Mouse (Mus musculus) lung, postnatal 4 days (tissue): ENCODE results near the gene Reg4.

Experiments used
- DNase-seq, 2 experiments: peaks; one replicate each; pipeline ENCODE4 v3.0.0; 2021

Reg4 gene

GRCm38 (mm10) chr3:98221856-98222255, at the start of gene Reg4:
Gene Reg4, plus strand, starts transcription at chr3:98222156.
- no peak for DNase-seq

GRCm38 (mm10) chr3:98178340-98178739, 43.6 kb upstream of the Reg4 start:
- no peak for DNase-seq

DNA sequence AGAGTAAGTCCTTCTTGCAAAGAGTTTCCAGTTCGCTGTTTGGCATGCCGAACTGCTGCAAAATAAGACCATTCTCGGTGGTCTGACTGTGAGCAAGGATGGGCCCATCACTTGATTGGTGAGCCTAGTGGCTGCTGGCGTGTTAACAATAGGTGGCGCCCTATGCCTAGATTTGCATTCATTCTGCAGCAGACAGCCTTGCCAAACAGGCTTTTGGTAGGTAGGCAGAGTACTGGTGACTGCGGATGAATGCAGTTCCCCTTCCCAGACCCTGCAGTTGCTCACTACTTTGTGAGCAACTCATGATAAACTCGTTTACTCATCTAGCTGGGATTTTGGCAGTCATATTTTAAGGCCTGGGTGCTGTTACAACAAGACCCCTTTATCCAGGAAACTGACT, 41.2 kb upstream of the Reg4 start:
- peak; percentile 30 to 63 for DNase-seq

DNA sequence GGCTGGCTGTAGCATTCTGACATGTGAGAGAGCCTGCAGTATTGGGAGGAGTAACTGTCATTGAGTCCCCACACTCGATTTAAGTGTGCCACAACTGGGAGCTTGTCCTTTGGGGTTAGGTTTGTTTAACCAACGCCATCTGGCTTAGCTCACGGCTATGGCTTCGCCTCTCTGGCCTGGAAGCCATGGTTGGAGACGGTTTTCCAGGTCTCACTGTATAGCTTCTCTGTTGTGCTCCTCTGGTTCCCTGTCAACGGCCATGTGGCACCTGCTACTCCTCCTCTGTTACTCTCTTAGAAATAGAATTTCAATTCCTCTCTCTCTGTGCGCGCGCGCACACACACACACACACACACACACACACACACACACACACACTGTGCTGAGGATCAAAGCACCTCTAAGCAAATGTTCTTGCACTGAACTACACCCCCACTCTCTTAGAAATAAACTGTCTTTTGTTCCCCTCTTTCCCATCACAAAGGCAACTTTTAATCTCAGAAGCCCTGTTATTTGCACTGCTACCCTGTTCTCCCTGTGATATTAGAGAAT, 36.7 kb upstream of the Reg4 start:
- DNase-seq, result no peak

- no peak for DNase-seq
Observed at GRCm38 (mm10) chr3:98187777-98188176, 34.2 kb upstream of the Reg4 start.

GRCm38 (mm10) chr3:98197711-98198532, 24.0 kb upstream of the Reg4 start:
- no peak for DNase-seq

DNA sequence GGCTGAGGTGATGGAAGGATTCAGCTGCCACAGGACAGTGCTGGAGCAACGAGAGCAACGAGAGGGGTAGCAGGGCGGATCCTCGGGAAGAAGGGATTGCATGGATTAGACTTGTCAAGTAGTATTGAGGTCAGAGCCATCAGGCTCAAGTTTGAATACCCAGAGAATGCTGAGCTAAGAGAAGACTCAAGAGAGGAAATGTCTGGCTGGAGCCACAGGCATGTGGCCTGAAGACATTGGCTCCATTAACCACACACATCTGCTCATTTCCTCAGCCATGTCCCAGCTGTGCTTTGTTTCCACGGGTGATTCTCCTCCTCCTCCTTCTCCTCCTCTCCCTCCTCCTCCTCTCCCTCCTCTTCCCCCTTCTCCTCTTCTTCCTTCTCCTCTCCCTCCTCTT, 22.2 kb upstream of the Reg4 start:
- DNase-seq, result no peak

- DNase-seq, result no peak
Observed at GRCm38 (mm10) chr3:98203282-98203681, 18.7 kb upstream of the Reg4 start.

DNA sequence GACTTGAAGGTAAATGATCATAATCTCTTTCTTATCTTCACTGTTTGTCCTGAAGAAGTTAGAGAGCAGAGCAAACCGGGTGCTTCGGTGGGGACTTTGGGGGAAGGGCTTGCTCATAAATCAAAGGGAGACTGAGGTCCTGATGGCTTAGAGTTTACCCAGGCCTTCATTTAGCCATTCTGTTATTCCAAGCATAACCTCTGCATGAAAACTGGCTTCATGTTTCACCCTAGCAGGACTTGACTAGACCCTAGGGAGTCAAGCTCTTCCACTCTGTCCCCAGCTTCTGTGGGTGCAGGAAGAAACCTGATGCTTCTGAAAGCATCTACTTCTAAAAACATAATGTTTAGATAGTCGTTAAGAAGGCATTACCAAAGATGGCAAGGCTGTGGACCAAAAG, 15.0 kb upstream of the Reg4 start:
- no peak for DNase-seq

DNA sequence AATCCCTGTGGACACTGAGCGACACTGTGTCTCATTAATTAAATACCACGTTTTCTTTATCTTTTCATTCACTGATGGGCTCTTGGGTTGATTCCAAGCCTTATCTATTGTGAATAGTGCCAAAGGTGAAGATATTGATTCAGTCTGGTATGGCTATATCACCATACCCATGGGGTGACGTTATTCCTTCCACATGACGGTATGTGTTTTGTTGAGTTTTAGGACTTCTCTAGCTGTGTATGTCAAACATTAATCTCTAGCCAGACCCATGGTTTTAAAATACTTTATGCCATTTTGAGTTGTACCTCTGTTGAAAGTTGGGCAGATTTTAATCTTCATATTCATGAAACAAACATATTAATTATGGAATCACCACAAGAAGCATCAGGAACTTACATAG, 12.8 kb upstream of the Reg4 start:
- DNase-seq, result no peak

GRCm38 (mm10) chr3:98210860-98211259, 11.1 kb upstream of the Reg4 start:
- no peak for DNase-seq

DNA sequence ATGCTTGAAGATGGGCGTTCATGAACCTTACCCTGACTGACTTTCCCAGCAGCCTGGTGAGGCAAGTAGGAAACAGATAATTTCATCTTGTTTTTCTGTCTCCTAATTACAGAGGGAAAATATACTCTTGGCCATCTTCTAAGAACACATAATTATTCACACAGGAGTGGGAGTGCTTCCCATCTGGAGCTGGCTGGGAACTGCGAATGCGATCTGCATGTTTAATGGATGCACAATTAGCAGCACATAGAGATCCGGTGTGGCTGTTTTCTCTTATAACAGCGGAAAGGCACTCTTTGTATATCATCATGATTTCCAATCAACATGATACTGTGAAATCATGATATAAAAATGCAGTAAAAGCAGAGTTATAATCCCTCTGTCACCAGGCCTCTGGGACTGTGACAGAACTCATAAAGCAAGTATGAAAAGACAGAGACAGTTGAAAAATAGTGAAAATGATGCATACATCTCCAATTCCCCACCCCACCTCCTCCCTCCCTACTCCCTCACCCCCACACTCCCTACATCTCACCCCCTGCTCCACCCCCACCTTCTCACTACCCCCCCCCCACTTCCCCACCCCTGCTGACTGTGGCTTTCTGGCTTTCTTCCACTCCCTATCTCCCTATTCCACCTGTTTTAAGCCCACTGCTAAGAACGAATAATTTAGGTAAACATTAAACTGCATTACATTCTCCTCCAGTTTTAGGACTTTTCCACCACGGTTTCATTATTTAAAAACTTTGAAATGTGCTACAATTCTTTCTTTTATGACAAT, 10.5 kb upstream of the Reg4 start:
- no peak for DNase-seq

DNA sequence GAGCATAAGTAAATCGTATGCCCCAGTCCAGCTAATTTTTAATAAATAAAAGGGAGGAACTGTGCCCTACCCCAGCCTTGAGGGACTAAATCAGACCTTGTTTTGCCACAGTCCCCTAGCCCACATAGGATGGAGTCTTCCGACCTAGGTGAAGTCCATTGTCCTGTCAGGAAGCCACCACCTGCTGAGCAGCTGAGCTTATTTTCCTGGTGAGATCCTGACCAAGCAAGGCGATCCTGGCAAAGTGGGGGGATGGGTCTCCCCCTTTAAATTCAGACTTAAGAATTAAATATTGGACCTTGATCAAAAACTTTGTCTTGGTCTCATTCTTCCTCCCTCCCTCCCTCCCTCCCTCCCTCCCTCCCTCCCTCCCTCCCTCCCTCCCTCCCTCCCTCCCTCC, 5.7 kb upstream of the Reg4 start:
- no peak for DNase-seq

- no peak for DNase-seq
Observed at GRCm38 (mm10) chr3:98223263-98223662, 1.3 kb downstream of the Reg4 start.

DNA sequence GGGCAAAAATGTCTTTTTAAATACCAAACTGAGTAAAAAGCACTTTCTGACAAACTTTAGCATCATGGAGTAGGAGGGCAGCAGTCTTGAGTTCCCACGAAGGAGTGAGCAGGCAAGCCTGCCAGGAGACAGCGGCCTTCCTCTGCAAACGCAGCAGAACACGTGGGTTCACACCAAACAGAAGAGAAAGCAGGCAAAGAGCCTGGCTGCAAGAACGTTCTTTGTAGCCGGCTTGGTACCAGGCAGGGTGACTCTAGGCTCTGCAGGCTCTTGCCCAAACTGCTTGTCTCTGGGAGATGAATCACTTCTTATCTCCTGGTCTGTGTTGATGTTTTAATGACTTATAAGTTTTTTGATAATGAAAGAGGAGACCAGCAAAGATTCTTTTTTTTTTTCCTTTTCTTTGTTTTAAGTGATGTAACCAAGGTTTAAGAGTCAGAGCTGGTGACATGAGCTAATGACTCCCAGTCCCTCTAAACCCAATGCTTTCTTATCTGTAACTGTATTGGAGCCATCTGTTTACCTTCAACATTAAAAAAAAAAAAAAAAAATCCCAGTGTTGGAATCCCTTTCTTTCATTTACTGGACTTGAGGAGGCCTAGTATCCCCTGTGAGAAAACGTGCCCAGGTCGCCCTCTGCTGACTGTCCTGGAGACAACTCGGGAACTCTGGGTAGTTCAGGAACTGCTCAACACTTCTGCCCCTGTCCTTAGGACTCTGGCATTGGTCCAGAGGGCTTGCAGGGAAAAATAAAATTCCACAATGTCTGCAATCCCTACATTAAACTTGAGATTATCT, 2.0 kb downstream of the Reg4 start:
- DNase-seq, result peak; percentile 70 to 72

DNA sequence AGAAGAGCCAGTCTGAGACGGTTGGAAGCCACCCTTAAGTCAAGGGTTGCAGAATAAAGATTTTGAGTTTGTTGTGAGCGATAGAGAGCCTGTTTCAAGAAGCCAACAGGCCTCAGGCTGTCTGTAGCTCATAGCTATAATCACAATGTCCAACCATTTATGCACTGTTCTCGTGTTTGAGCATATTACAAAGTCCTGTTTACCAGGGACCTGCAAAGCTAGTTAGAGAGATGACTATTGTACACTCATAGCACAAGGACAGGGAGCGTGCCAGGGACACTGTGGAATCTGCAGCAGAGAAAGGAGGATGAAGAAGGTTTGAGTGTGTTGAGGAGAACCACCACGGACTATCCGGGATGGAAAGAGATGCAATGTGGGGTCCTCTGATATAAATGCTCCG, 3.0 kb downstream of the Reg4 start:
- no peak for DNase-seq

GRCm38 (mm10) chr3:98225746-98226145, 3.8 kb downstream of the Reg4 start:
- DNase-seq, result no peak

GRCm38 (mm10) chr3:98226988-98227610, 5.1 kb downstream of the Reg4 start:
- peak; percentile 72 to 82 for DNase-seq

- peak; percentile 22 to 64 for DNase-seq
Observed at GRCm38 (mm10) chr3:98227763-98228162, 5.8 kb downstream of the Reg4 start.

GRCm38 (mm10) chr3:98229943-98230342, 8.0 kb downstream of the Reg4 start:
- no peak for DNase-seq

DNA sequence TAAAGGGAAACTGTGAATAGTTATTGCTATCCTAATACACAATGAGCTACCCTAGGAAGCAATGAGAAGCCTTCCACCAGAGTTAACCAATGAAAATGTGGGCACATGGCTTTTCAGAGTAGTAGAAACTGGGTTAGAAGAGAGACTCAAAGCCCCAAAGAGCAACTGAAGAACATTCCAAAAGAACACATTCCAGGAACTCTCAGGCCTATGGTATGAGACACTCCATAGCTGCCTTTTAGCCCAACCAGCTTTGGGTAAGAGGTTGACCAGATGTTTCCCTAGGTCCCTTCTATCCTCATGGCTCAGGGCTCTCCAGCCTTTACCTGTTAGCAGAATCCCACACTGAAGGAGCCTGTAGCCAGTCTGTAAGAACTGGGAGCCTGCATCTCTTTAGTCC, 11.5 kb downstream of the Reg4 start:
- no peak for DNase-seq

- no peak for DNase-seq
Observed at GRCm38 (mm10) chr3:98236266-98236665, 14.3 kb downstream of the Reg4 start.

- DNase-seq, result no peak
Observed at GRCm38 (mm10) chr3:98237240-98237639, 15.3 kb downstream of the Reg4 start.
